Mouse (Mus musculus): ENCODE measurements around the gene Vmac. TPM values are rescaled to one million over a fixed set of nuclear protein-coding genes. Genes with fewer than 3 reads are reported as not detected.

Gene Vmac
- polyA plus RNA-seq, 1 experiment from 2014 or later = 19.0 TPM

- TF ChIP-seq CTCF (IDR thresholded peaks at IDR 0.05; ENCODE audit: low read depth) = no peak
- TF ChIP-seq EP300 (optimal IDR thresholded peaks at IDR 0.05) = no peak
Observed at GRCm38 (mm10) chr17:56688689-56689088, 29.1 kb downstream of the Vmac start.

DNA sequence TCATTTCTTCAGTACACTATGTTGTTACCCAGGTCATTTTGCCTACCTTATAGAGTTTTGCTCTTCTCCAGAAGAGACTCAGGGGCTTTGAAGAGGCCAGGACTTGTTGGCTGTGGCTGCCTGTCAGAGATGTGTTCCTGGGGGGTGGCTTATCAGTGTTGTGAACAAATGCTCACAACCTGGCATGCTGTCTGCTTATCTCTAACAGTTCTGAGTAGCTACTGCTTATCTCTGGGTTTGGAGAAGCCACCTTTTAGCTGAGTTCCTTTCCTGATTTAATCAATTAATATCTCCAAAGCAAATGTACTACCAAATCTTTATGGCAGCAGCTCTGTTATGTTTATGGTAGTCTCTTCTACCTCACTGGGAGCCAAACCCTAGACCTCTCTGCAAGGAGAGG, 29.8 kb downstream of the Vmac start:
- no peaks in the 10 kb centered on the region for H3K4me1 ChIP-seq (replicated peaks; ENCODE audit: control insufficient read depth, insufficient read depth)
- no peaks in the 10 kb centered on the region for H3K9me3 ChIP-seq (ENCODE audit: control insufficient read depth, low read length)
- no peak overlapping the region for H3K9ac ChIP-seq (ENCODE audit: low read length)
- H3K4me2 ChIP-seq (replicated peaks; ENCODE audit: low read depth) = no peak overlapping the region
- H3K36me3 ChIP-seq (ENCODE audit: control insufficient read depth, insufficient read depth, low read length) = peaks cover 14% of the 10 kb centered on the region; the same call in 1 of the 2 replicates
- TF ChIP-seq EP300 (optimal IDR thresholded peaks at IDR 0.05) = no peak
- no peak for TF ChIP-seq CTCF (IDR thresholded peaks at IDR 0.05; ENCODE audit: low read depth)
- ATAC-seq (ENCODE audit: low FRiP score, low TSS enrichment) (no peak), DNase-seq (ENCODE audit: low spot score) (no peak)
- no peak overlapping the region for H3K27ac ChIP-seq (replicated peaks)
- H3K4me3 ChIP-seq (ENCODE audit: low read depth, low read length) = no peak overlapping the region
- H3K27me3 ChIP-seq (ENCODE audit: control insufficient read depth, insufficient read depth, low read length) = no peaks in the 10 kb centered on the region

More at GRCm38 (mm10) chr17:56688689-56689088, 29.1 kb downstream of the Vmac start:
- no peaks in the 10 kb centered on the region for H3K27me3 ChIP-seq (ENCODE audit: control insufficient read depth, insufficient read depth, low read length)
- no peak overlapping the region for H3K4me3 ChIP-seq (ENCODE audit: low read depth, low read length)
- DNase-seq (ENCODE audit: low spot score) (no peak), ATAC-seq (ENCODE audit: low FRiP score, low TSS enrichment) (no peak)
- no peak overlapping the region for H3K4me2 ChIP-seq (replicated peaks; ENCODE audit: low read depth)
- 90% methylated on average over 2 of the region's 2 CpGs for WGBS
- peaks cover 14% of the 10 kb centered on the region; the same call in 1 of the 2 replicates for H3K36me3 ChIP-seq (ENCODE audit: control insufficient read depth, insufficient read depth, low read length)
- H3K9ac ChIP-seq (ENCODE audit: low read length) = no peak overlapping the region
- no peak overlapping the region for H3K27ac ChIP-seq (replicated peaks)
- no peaks in the 10 kb centered on the region for H3K4me1 ChIP-seq (replicated peaks; ENCODE audit: control insufficient read depth, insufficient read depth)
- H3K9me3 ChIP-seq (ENCODE audit: control insufficient read depth, low read length) = no peaks in the 10 kb centered on the region

GRCm38 (mm10) chr17:56686801-56687200, 31.0 kb downstream of the Vmac start:
- 72% methylated on average over 2 of the region's 4 CpGs for WGBS
- TF ChIP-seq CTCF (IDR thresholded peaks at IDR 0.05; ENCODE audit: low read depth) = no peak
- TF ChIP-seq EP300 (optimal IDR thresholded peaks at IDR 0.05) = no peak
- Histone ChIP-seq H3K36me3 (ENCODE audit: control insufficient read depth, insufficient read depth, low read length) (peaks cover 12% of the 10 kb centered on the region; the same call in 1 of the 2 replicates), H3K27me3 (ENCODE audit: control insufficient read depth, insufficient read depth, low read length) (no peaks in the 10 kb centered on the region), H3K4me3 (ENCODE audit: low read depth, low read length) (no peak overlapping the region), H3K4me2 (replicated peaks; ENCODE audit: low read depth) (no peak overlapping the region), H3K27ac (replicated peaks) (no peak overlapping the region), H3K4me1 (replicated peaks; ENCODE audit: control insufficient read depth, insufficient read depth) (no peaks in the 10 kb centered on the region), H3K9me3 (ENCODE audit: control insufficient read depth, low read length) (no peaks in the 10 kb centered on the region), H3K9ac (ENCODE audit: low read length) (no peak overlapping the region)
- DNase-seq (ENCODE audit: low spot score) (no peak), ATAC-seq (ENCODE audit: low FRiP score, low TSS enrichment) (no peak)

GRCm38 (mm10) chr17:56684649-56685048, 33.2 kb downstream of the Vmac start:
- Histone ChIP-seq H3K27me3 (ENCODE audit: control insufficient read depth, insufficient read depth, low read length) (no peaks in the 10 kb centered on the region), H3K4me3 (ENCODE audit: low read depth, low read length) (no peak overlapping the region), H3K9me3 (ENCODE audit: control insufficient read depth, low read length) (no peaks in the 10 kb centered on the region), H3K4me1 (replicated peaks; ENCODE audit: control insufficient read depth, insufficient read depth) (no peaks in the 10 kb centered on the region), H3K36me3 (ENCODE audit: control insufficient read depth, insufficient read depth, low read length) (peaks cover 14% of the 10 kb centered on the region; the same call in 1 of the 2 replicates), H3K9ac (ENCODE audit: low read length) (no peak overlapping the region), H3K4me2 (replicated peaks; ENCODE audit: low read depth) (no peak overlapping the region), H3K27ac (replicated peaks) (no peak overlapping the region)
- TF ChIP-seq CTCF (IDR thresholded peaks at IDR 0.05; ENCODE audit: low read depth) = no peak
- TF ChIP-seq EP300 (optimal IDR thresholded peaks at IDR 0.05) = no peak
- ATAC-seq (ENCODE audit: low FRiP score, low TSS enrichment) (no peak), DNase-seq (ENCODE audit: low spot score) (no peak)
- whole genome bisulfite sequencing = 67% methylated on average over 2 of the region's 2 CpGs

GRCm38 (mm10) chr17:56683546-56684140, 34.2 kb downstream of the Vmac start:
- Histone ChIP-seq H3K9me3 (ENCODE audit: control insufficient read depth, low read length) (no peaks in the 10 kb centered on the region), H3K9ac (ENCODE audit: low read length) (no peak overlapping the region), H3K4me3 (ENCODE audit: low read depth, low read length) (no peak overlapping the region), H3K27me3 (ENCODE audit: control insufficient read depth, insufficient read depth, low read length) (no peaks in the 10 kb centered on the region), H3K36me3 (ENCODE audit: control insufficient read depth, insufficient read depth, low read length) (peaks cover 14% of the 10 kb centered on the region; the same call in 1 of the 2 replicates), H3K4me2 (replicated peaks; ENCODE audit: low read depth) (no peak overlapping the region), H3K27ac (replicated peaks) (no peak overlapping the region), H3K4me1 (replicated peaks; ENCODE audit: control insufficient read depth, insufficient read depth) (no peaks in the 10 kb centered on the region)
- 80% methylated on average over 5 of the region's 5 CpGs for WGBS
- ATAC-seq (ENCODE audit: low FRiP score, low TSS enrichment) (no peak), DNase-seq (ENCODE audit: low spot score) (no peak)
- TF ChIP-seq EP300 (optimal IDR thresholded peaks at IDR 0.05) = no peak
- no peak for TF ChIP-seq CTCF (IDR thresholded peaks at IDR 0.05; ENCODE audit: low read depth)

DNA sequence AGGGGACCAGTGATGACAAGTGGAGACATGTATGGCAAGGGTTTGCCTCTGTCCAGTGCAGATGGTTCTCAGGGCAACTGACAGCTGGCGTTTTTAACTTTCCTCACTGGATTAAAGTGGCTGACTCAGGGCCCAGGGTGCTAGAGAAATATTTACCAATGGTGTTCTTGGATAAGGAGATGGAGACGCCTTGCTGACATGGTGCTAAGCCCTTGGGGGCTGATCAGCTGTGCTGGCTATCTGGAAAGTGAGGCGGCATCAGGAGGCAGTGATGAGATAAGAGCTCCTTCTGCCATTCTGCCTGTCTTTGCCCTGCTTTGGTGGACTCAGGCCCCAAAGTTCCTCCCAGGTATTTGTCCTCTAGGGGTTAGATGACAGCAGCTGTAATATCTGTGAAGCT, 34.9 kb downstream of the Vmac start:
- peaks cover 12% of the 10 kb centered on the region; the same call in 1 of the 2 replicates for H3K36me3 ChIP-seq (ENCODE audit: control insufficient read depth, insufficient read depth, low read length)
- WGBS = 33% methylated on average over 3 of the region's 3 CpGs

More for the DNA sequence above, 34.9 kb downstream of the Vmac start:
- Histone ChIP-seq H3K9me3 (ENCODE audit: control insufficient read depth, low read length) (no peaks in the 10 kb centered on the region), H3K4me1 (replicated peaks; ENCODE audit: control insufficient read depth, insufficient read depth) (no peaks in the 10 kb centered on the region), H3K27me3 (ENCODE audit: control insufficient read depth, insufficient read depth, low read length) (no peaks in the 10 kb centered on the region), H3K9ac (ENCODE audit: low read length) (no peak overlapping the region), H3K27ac (replicated peaks) (no peak overlapping the region), H3K4me2 (replicated peaks; ENCODE audit: low read depth) (no peak overlapping the region), H3K4me3 (ENCODE audit: low read depth, low read length) (no peak overlapping the region)
- TF ChIP-seq CTCF (IDR thresholded peaks at IDR 0.05; ENCODE audit: low read depth) (no peak), EP300 (optimal IDR thresholded peaks at IDR 0.05) (no peak)
- no peak for DNase-seq (ENCODE audit: low spot score)
- no peak for ATAC-seq (ENCODE audit: low FRiP score, low TSS enrichment)

Measured in stomach, postnatal 0 days (tissue).